Mouse (Mus musculus) liver, embryonic 14.5 days (tissue): ENCODE results near the gene Smarca4. TPM values are rescaled to one million over a fixed set of nuclear protein-coding genes. Genes with fewer than 3 reads are reported as not detected.

Experiments
- ATAC-seq: fragments of 200-750 bp; cut with Nextera tagmentation; 2 replicates; pipeline ENCODE4 v1.8.0; 2017; ENCODE audit warnings: moderate number of reproducible peaks, mild to moderate bottlenecking, moderate library complexity; ENCODE audit not compliant: insufficient read depth
- DNase-seq, 3 experiments: peaks; one replicate each; pipeline ENCODE4 v3.0.0-alpha.2; 2012 to 2013; ENCODE audit warnings: low read depth in 3 of 3, low spot score in 3 of 3
- H3K27ac ChIP-seq: fragments of 300-500 bp; sonication (generic); 2 replicates; pipeline ENCODE4 v1.5.1; 2014; ENCODE audit warnings: moderate library complexity, mild to moderate bottlenecking, control low read depth, inconsistent platforms
- H3K27me3 ChIP-seq: fragments of 300-500 bp; sonication (generic); 2 replicates; pipeline ENCODE4 v1.6.1; 2014; ENCODE audit warnings: mild to moderate bottlenecking, low read length, moderate library complexity; ENCODE audit not compliant: control insufficient read depth, insufficient read depth
- H3K36me3 ChIP-seq: fragments of 300-500 bp; sonication (generic); replicated peaks from 2 replicates; pipeline ENCODE4 v1.6.1; 2014; ENCODE audit warnings: low read depth; ENCODE audit not compliant: control insufficient read depth, insufficient read depth
- H3K4me1 ChIP-seq, 2 experiments: fragments of 200-500 bp in 1 of 2; fragments of 300-500 bp in 1 of 2; sonication (generic) in 1 of 2; replicated peaks; 2 replicates each; pipeline ENCODE4 v1.6.1; 2012 to 2014; ENCODE audit warnings: antibody characterized with exemption in 1 of 2, inconsistent platforms in 1 of 2, low read length in 1 of 2; ENCODE audit not compliant: control insufficient read depth in 2 of 2, insufficient read depth in 2 of 2
- H3K4me2 ChIP-seq: fragments of 300-500 bp; sonication (generic); 2 replicates; pipeline ENCODE4 v1.6.1; 2014; ENCODE audit warnings: low read depth, mild to moderate bottlenecking, control low read depth, moderate library complexity
- H3K4me3 ChIP-seq, 2 experiments: fragments of 200-500 bp in 1 of 2; fragments of 300-500 bp in 1 of 2; sonication (generic) in 1 of 2; 2 replicates each; pipeline ENCODE4 v1.5.1; 2012 to 2014; ENCODE audit warnings: low read depth in 2 of 2, low read length in 2 of 2, mild to moderate bottlenecking in 2 of 2, control low read depth in 1 of 2, inconsistent platforms in 1 of 2, moderate library complexity in 1 of 2; ENCODE audit not compliant: insufficient read depth in 1 of 2
- H3K9ac ChIP-seq: fragments of 300-500 bp; sonication (generic); replicated peaks from 2 replicates; pipeline ENCODE4 v1.6.1; 2014; ENCODE audit warnings: mild to moderate bottlenecking, control low read depth, moderate library complexity
- H3K9me3 ChIP-seq: fragments of 300-500 bp; sonication (generic); 2 replicates; pipeline ENCODE4 v1.6.1; 2016; ENCODE audit warnings: low read length, mixed read lengths; ENCODE audit not compliant: control insufficient read depth
- CTCF ChIP-seq: IDR thresholded peaks from 2 replicates; pipeline ENCODE4 v1.5.1; 2016; ENCODE audit warnings: antibody characterized with exemption, low read depth, control low read depth
- EP300 ChIP-seq: IDR thresholded peaks from 2 replicates; pipeline ENCODE4 v1.6.1; 2016; ENCODE audit warnings: antibody characterized with exemption, low read depth
- WGBS: fragments of 180-500 bp; shearing (Covaris S2); extraction: QIAGEN DNeasy Blood & Tissue Kit; methylation state at CpG from one replicate; pipeline ENCODE4 v1.1.7; 2014; ENCODE audit not compliant: insufficient replicate concordance; 5-methylcytosine and 5-hydroxymethylcytosine counted together
- polyA plus RNA-seq, 2 experiments: library from polyadenylated mRNA; depleted of rRNA in 1 of 2; stranded (reverse) in 1 of 2; unstranded in 1 of 2; fragments of >200 nt; fragmentation: Nextera tagmentation in 1 of 2; extraction: Ambion mirVana in 1 of 2; gene quantifications; 2 replicates each; pipeline versions ENCODE4 v1.2.1 to v1.2.3; 2012 to 2014

Gene Smarca4
- polyA plus RNA-seq, 2 experiments, result 17.7 to 20.6 TPM

GRCm38 (mm10) chr9:21701091-21701490, 85.1 kb downstream of the Smarca4 start:
- Histone ChIP-seq H3K27me3 (no peaks in the 10 kb centered on the region), H3K4me3 (no peak overlapping the region), H3K4me2 (no peak overlapping the region), H3K4me1 (no peaks in the 10 kb centered on the region), H3K9ac (no peak overlapping the region), H3K36me3 (peaks cover 51% of the 10 kb centered on the region), H3K27ac (no peak overlapping the region), H3K9me3 (no peaks in the 10 kb centered on the region)
- TF ChIP-seq EP300 (no peak), CTCF (no peak)
- WGBS, result 89% methylated on average over 14 of the region's 14 CpGs
- ATAC-seq (no peak), DNase-seq (no peak)

GRCm38 (mm10) chr9:21703494-21703893, 87.5 kb downstream of the Smarca4 start:
- no peaks in the 10 kb centered on the region for H3K9me3 ChIP-seq
- DNase-seq (no peak), ATAC-seq (no peak)
- WGBS, result 84% methylated on average over 7 of the region's 7 CpGs
- H3K36me3 ChIP-seq, result peaks cover 44% of the 10 kb centered on the region
- H3K4me3 ChIP-seq, result no peak overlapping the region
- H3K4me1 ChIP-seq, result no peaks in the 10 kb centered on the region
- TF ChIP-seq CTCF (no peak), EP300 (no peak)
- H3K27me3 ChIP-seq, result no peaks in the 10 kb centered on the region
- no peak overlapping the region for H3K4me2 ChIP-seq
- H3K27ac ChIP-seq, result no peak overlapping the region
- H3K9ac ChIP-seq, result no peak overlapping the region

GRCm38 (mm10) chr9:21706085-21706484, 90.1 kb downstream of the Smarca4 start:
- H3K4me3 ChIP-seq, result no peak overlapping the region
- no peak for DNase-seq
- no peak overlapping the region for H3K4me2 ChIP-seq
- H3K27ac ChIP-seq, result no peak overlapping the region
- no peaks in the 10 kb centered on the region for H3K4me1 ChIP-seq
- no peak overlapping the region for H3K9ac ChIP-seq
- peaks cover 34% of the 10 kb centered on the region for H3K36me3 ChIP-seq
- no peaks in the 10 kb centered on the region for H3K27me3 ChIP-seq
- TF ChIP-seq EP300 (no peak), CTCF (no peak)
- H3K9me3 ChIP-seq, result no peaks in the 10 kb centered on the region
- no peak for ATAC-seq
- WGBS, result 75% methylated on average over 4 of the region's 4 CpGs

- Histone ChIP-seq H3K4me2 (no peak overlapping the region), H3K36me3 (peaks cover 27% of the 10 kb centered on the region), H3K27ac (no peak overlapping the region), H3K4me1 (no peaks in the 10 kb centered on the region), H3K4me3 (no peak overlapping the region), H3K27me3 (no peaks in the 10 kb centered on the region), H3K9me3 (no peaks in the 10 kb centered on the region), H3K9ac (no peak overlapping the region)
- DNase-seq (no peak), ATAC-seq (0 out of 2 replicates have a peak, but pooled peaks have one; percentile 37)
- no peak for TF ChIP-seq CTCF
- TF ChIP-seq EP300, result no peak
- WGBS, result 79% methylated on average over 8 of the region's 8 CpGs
These were observed 90.8 kb downstream of the Smarca4 start for GRCm38 (mm10) chr9:21706586-21707265.

GRCm38 (mm10) chr9:21709340-21709739, 93.4 kb downstream of the Smarca4 start:
- 78% methylated on average over 3 of the region's 3 CpGs for WGBS
- Histone ChIP-seq H3K9ac (no peak overlapping the region), H3K4me3 (no peak overlapping the region), H3K27ac (no peak overlapping the region), H3K4me2 (no peak overlapping the region), H3K9me3 (no peaks in the 10 kb centered on the region), H3K4me1 (no peaks in the 10 kb centered on the region), H3K27me3 (no peaks in the 10 kb centered on the region), H3K36me3 (peaks cover 3% of the 10 kb centered on the region)
- ATAC-seq, result no peak
- no peak for TF ChIP-seq EP300
- TF ChIP-seq CTCF, result no peak
- no peak for DNase-seq
